Mouse (Mus musculus) frontal cortex, adult (tissue): Measurements from ENCODE around the gene Map3k4.

Source experiments
- ATAC-seq: cut with Nextera tagmentation; 2 replicates; pipeline ENCODE4 v1.9.2; 2017; ENCODE audit warnings: mild to moderate bottlenecking, moderate library complexity, mixed read lengths; ENCODE audit not compliant: low TSS enrichment

Gene Map3k4

GRCm38 (mm10) chr17:12271805-12272204 lies 46.8 kb downstream of the Map3k4 start:
- no peak for ATAC-seq

- no peak for ATAC-seq
These were observed 50.1 kb downstream of the Map3k4 start for GRCm38 (mm10) chr17:12268538-12268937.

GRCm38 (mm10) chr17:12268091-12268490 lies 50.5 kb downstream of the Map3k4 start:
- no peak for ATAC-seq

- peak; percentile 90 for ATAC-seq
These were observed 52.3 kb downstream of the Map3k4 start for GRCm38 (mm10) chr17:12265969-12266925.

GRCm38 (mm10) chr17:12264293-12264692 lies 54.3 kb downstream of the Map3k4 start:
- ATAC-seq: no peak

- ATAC-seq: no peak
These were observed 54.8 kb downstream of the Map3k4 start for GRCm38 (mm10) chr17:12263787-12264186.

GRCm38 (mm10) chr17:12262851-12263250 lies 55.7 kb downstream of the Map3k4 start:
- no peak for ATAC-seq

- no peak for ATAC-seq
These were observed 56.7 kb downstream of the Map3k4 start for GRCm38 (mm10) chr17:12261887-12262286.

- no peak for ATAC-seq
These were observed 57.2 kb downstream of the Map3k4 start for GRCm38 (mm10) chr17:12261376-12261775.

GRCm38 (mm10) chr17:12259957-12260356 lies 58.6 kb downstream of the Map3k4 start:
- ATAC-seq: no peak

GRCm38 (mm10) chr17:12258517-12258916 lies 60.1 kb downstream of the Map3k4 start:
- no peak for ATAC-seq

GRCm38 (mm10) chr17:12256142-12256541 lies 62.5 kb downstream of the Map3k4 start:
- no peak for ATAC-seq

- ATAC-seq: no peak
These were observed 68.0 kb downstream of the Map3k4 start for GRCm38 (mm10) chr17:12250581-12250980.

GRCm38 (mm10) chr17:12249783-12250504 lies 68.7 kb downstream of the Map3k4 start:
- no peak for ATAC-seq

GRCm38 (mm10) chr17:12240701-12241100 lies 77.9 kb downstream of the Map3k4 start:
- ATAC-seq: no peak

GRCm38 (mm10) chr17:12232724-12233123 lies 85.9 kb downstream of the Map3k4 start:
- ATAC-seq: no peak

- no peak for ATAC-seq
These were observed 87.5 kb downstream of the Map3k4 start for GRCm38 (mm10) chr17:12231087-12231486.

GRCm38 (mm10) chr17:12230167-12230566 lies 88.4 kb downstream of the Map3k4 start:
- ATAC-seq: peak; percentile 88

- no peak for ATAC-seq
These were observed 88.8 kb downstream of the Map3k4 start for GRCm38 (mm10) chr17:12229756-12230155.

GRCm38 (mm10) chr17:12228471-12228870 lies 90.1 kb downstream of the Map3k4 start:
- ATAC-seq: no peak

GRCm38 (mm10) chr17:12228001-12228400 lies 90.6 kb downstream of the Map3k4 start:
- ATAC-seq: no peak

GRCm38 (mm10) chr17:12226551-12226950 lies 92.0 kb downstream of the Map3k4 start:
- ATAC-seq: no peak

- no peak for ATAC-seq
These were observed 93.4 kb downstream of the Map3k4 start for GRCm38 (mm10) chr17:12225227-12225626.
